Mouse (Mus musculus): ENCODE results near the gene Gna14. TPM values are rescaled to one million over a fixed set of nuclear protein-coding genes. Genes with fewer than 3 reads are reported as not detected.

The Gna14 gene
- polyA plus RNA-seq, 1 experiment from 2014 or later, result 0.16 TPM

GRCm38 (mm10) chr19:16599298-16599970, 163.9 kb downstream of the Gna14 start:
- H3K27me3 ChIP-seq (ENCODE audit: control insufficient read depth, insufficient read depth, low read length), result no peaks in the 10 kb centered on the region

GRCm38 (mm10) chr19:16602026-16602425, 166.5 kb downstream of the Gna14 start:
- H3K27me3 ChIP-seq (ENCODE audit: control insufficient read depth, insufficient read depth, low read length), result no peaks in the 10 kb centered on the region
- no peak overlapping the region for H3K9ac ChIP-seq (ENCODE audit: low read length)
- no peak overlapping the region for H3K4me2 ChIP-seq (ENCODE audit: low read depth)
- 85% methylated on average over 8 of the region's 8 CpGs for WGBS
- no peaks in the 10 kb centered on the region for H3K36me3 ChIP-seq (ENCODE audit: control insufficient read depth, insufficient read depth, low read length)
- no peak for ATAC-seq (ENCODE audit: insufficient read depth, low FRiP score, low TSS enrichment)
- no peak overlapping the region for H3K4me3 ChIP-seq (ENCODE audit: low read depth, low read length)
- DNase-seq (ENCODE audit: low spot score), result no peak
- H3K27ac ChIP-seq (ENCODE audit: low read depth, low read length), result no peak overlapping the region
- no peaks in the 10 kb centered on the region for H3K9me3 ChIP-seq (ENCODE audit: control insufficient read depth, low read length)
- H3K4me1 ChIP-seq (ENCODE audit: control insufficient read depth, insufficient read depth, low read length), result no peaks in the 10 kb centered on the region

More at GRCm38 (mm10) chr19:16599298-16599970, 163.9 kb downstream of the Gna14 start:
- Histone ChIP-seq H3K9me3 (ENCODE audit: control insufficient read depth, low read length) (no peaks in the 10 kb centered on the region), H3K27ac (ENCODE audit: low read depth, low read length) (no peak overlapping the region), H3K4me3 (ENCODE audit: low read depth, low read length) (no peak overlapping the region), H3K4me1 (ENCODE audit: control insufficient read depth, insufficient read depth, low read length) (no peaks in the 10 kb centered on the region), H3K9ac (ENCODE audit: low read length) (no peak overlapping the region), H3K36me3 (ENCODE audit: control insufficient read depth, insufficient read depth, low read length) (no peaks in the 10 kb centered on the region), H3K4me2 (ENCODE audit: low read depth) (no peak overlapping the region)
- 15% methylated on average over 9 of the region's 9 CpGs for WGBS
- DNase-seq (ENCODE audit: low spot score) (peak; percentile 78), ATAC-seq (ENCODE audit: insufficient read depth, low FRiP score, low TSS enrichment) (peak; percentile 40)

GRCm38 (mm10) chr19:16607634-16608033, 172.1 kb downstream of the Gna14 start:
- no peak for ATAC-seq (ENCODE audit: insufficient read depth, low FRiP score, low TSS enrichment)
- 92% methylated on average over 6 of the region's 6 CpGs for WGBS

DNA sequence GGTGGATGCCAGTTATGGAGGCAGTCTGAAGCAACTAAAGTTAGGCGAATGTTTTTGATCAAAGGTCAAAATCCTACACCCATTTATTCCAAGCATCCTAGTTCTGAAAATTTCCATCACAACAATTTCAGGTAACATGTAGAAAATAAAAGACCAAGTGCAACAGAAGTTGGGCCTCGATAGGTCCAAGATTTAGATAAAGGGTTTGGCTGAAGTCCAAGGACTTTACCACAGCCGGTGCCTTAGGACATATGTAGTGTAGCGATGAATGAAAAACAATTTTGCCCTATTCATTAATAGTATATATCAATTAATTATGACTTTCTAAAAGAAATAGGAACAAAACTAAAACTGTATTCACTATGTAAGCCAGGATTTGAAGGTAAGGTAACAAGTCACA, 187.6 kb downstream of the Gna14 start:
- no peak overlapping the region for H3K9ac ChIP-seq (ENCODE audit: low read length)
- H3K27ac ChIP-seq (ENCODE audit: low read depth, low read length), result no peak overlapping the region
- no peaks in the 10 kb centered on the region for H3K9me3 ChIP-seq (ENCODE audit: control insufficient read depth, low read length)
- H3K4me2 ChIP-seq (ENCODE audit: low read depth), result no peak overlapping the region
- ATAC-seq (ENCODE audit: insufficient read depth, low FRiP score, low TSS enrichment) (no peak), DNase-seq (ENCODE audit: low spot score) (no peak)
- no peaks in the 10 kb centered on the region for H3K27me3 ChIP-seq (ENCODE audit: control insufficient read depth, insufficient read depth, low read length)
- no peaks in the 10 kb centered on the region for H3K36me3 ChIP-seq (ENCODE audit: control insufficient read depth, insufficient read depth, low read length)
- H3K4me3 ChIP-seq (ENCODE audit: low read depth, low read length), result no peak overlapping the region
- no peaks in the 10 kb centered on the region for H3K4me1 ChIP-seq (ENCODE audit: control insufficient read depth, insufficient read depth, low read length)
- WGBS, result 91% methylated on average over 4 of the region's 4 CpGs

More at GRCm38 (mm10) chr19:16607634-16608033, 172.1 kb downstream of the Gna14 start:
- Histone ChIP-seq H3K36me3 (ENCODE audit: control insufficient read depth, insufficient read depth, low read length) (no peaks in the 10 kb centered on the region), H3K9ac (ENCODE audit: low read length) (no peak overlapping the region), H3K9me3 (ENCODE audit: control insufficient read depth, low read length) (no peaks in the 10 kb centered on the region), H3K27ac (ENCODE audit: low read depth, low read length) (no peak overlapping the region), H3K27me3 (ENCODE audit: control insufficient read depth, insufficient read depth, low read length) (no peaks in the 10 kb centered on the region), H3K4me2 (ENCODE audit: low read depth) (no peak overlapping the region), H3K4me3 (ENCODE audit: low read depth, low read length) (no peak overlapping the region), H3K4me1 (ENCODE audit: control insufficient read depth, insufficient read depth, low read length) (no peaks in the 10 kb centered on the region)
- no peak for DNase-seq (ENCODE audit: low spot score)

GRCm38 (mm10) chr19:16624994-16625393, 189.4 kb downstream of the Gna14 start:
- no peak overlapping the region for H3K27ac ChIP-seq (ENCODE audit: low read depth, low read length)
- no peak overlapping the region for H3K4me3 ChIP-seq (ENCODE audit: low read depth, low read length)
- ATAC-seq (ENCODE audit: insufficient read depth, low FRiP score, low TSS enrichment) (no peak), DNase-seq (ENCODE audit: low spot score) (no peak)
- no peaks in the 10 kb centered on the region for H3K27me3 ChIP-seq (ENCODE audit: control insufficient read depth, insufficient read depth, low read length)
- H3K9ac ChIP-seq (ENCODE audit: low read length), result no peak overlapping the region
- no peaks in the 10 kb centered on the region for H3K9me3 ChIP-seq (ENCODE audit: control insufficient read depth, low read length)
- H3K36me3 ChIP-seq (ENCODE audit: control insufficient read depth, insufficient read depth, low read length), result no peaks in the 10 kb centered on the region
- H3K4me1 ChIP-seq (ENCODE audit: control insufficient read depth, insufficient read depth, low read length), result no peaks in the 10 kb centered on the region
- H3K4me2 ChIP-seq (ENCODE audit: low read depth), result no peak overlapping the region

DNA sequence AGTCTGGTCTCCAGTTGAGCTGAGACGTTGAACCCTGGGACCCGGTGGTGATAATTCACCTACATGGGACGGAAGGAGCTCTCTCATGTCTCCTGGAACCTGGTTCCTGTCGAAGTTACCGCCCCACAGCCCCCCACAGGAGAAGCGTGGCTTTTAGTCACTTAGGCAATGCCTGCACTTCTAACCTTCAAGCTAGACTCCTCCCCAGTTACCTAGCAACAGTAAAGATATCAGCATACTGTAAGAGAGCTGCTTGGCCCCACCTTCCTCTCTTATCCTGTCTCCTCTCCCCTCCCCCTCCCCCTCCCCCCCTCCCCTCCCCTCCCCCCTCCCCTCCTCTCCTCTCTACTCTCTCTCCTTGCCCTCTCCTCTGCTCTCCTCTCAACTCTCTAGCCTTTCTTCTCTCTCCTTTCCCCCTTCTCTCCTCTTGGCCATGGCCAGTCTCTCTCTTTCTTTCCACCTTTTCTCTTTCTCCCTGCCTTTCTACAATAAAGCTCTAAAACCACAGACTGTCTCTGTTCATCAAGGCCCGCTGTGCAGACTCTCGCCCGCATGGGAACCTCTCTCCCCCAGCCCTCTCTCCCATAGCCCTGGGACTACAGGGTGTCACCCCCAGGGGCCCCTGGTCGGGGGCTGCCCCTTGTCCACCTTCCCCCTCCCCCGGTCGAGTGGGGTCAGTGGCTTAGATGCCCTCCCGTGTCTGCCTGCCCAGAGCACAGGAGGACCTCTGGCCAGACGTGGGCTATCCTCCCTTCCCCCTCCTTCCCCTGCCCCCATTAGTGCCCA, 190.2 kb downstream of the Gna14 start:
- 26% methylated on average over 14 of the region's 14 CpGs for WGBS
- no peak for ATAC-seq (ENCODE audit: insufficient read depth, low FRiP score, low TSS enrichment)

More for the DNA sequence above, 190.2 kb downstream of the Gna14 start:
- H3K27me3 ChIP-seq (ENCODE audit: control insufficient read depth, insufficient read depth, low read length), result no peaks in the 10 kb centered on the region
- no peak for DNase-seq (ENCODE audit: low spot score)
- no peak overlapping the region for H3K27ac ChIP-seq (ENCODE audit: low read depth, low read length)
- H3K4me1 ChIP-seq (ENCODE audit: control insufficient read depth, insufficient read depth, low read length), result no peaks in the 10 kb centered on the region
- H3K9me3 ChIP-seq (ENCODE audit: control insufficient read depth, low read length), result no peaks in the 10 kb centered on the region
- no peak overlapping the region for H3K4me2 ChIP-seq (ENCODE audit: low read depth)
- H3K36me3 ChIP-seq (ENCODE audit: control insufficient read depth, insufficient read depth, low read length), result no peaks in the 10 kb centered on the region
- no peak overlapping the region for H3K9ac ChIP-seq (ENCODE audit: low read length)
- H3K4me3 ChIP-seq (ENCODE audit: low read depth, low read length), result no peak overlapping the region

Measured in neural tube, embryonic 11.5 days (tissue).